Comparison of ENCODE assay signal across 8 mouse cellular contexts in the genomic region with DNA sequence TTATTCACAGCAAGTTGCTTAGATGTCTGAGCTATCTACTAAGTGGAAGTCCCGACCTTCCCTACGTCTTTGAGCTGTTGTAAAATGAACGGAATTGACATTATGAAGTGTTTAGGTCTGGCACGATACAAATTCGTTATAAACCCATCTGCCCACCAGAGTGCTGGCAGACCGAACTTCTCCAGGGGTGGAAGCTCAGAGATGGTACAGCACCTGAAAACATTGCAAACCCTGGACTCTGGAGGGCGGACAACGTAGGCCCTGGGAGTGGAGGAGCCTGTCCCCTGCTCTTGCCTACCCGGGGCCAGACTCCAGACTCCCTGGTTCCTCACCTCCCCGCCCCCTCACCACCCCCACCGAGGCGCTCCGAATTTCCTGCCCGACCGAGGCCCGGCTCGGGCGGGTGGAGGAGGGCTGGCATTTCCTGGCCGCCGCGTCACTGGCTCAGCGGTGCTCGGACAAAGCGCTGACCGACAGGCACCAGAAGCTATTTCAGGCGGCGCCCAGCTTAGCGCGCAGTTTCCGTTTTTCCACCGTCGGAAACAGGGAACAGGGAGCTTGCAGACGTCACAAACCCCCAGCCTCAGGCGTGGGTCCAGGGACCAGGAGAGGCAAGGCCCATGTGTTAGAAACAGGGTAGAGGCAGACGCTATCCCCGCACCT. TPM values are rescaled to one million over a fixed set of nuclear protein-coding genes. Genes with fewer than 3 reads are reported as not detected.
DNase-seq lines count a peak whose midpoint lies in the region; ATAC-seq and TF ChIP-seq lines count a peak whose summit lies in the region.

No protein-coding gene starts in this region.

- WGBS in heart, adult 2 months = 3% methylated on average over 36 of the region's 36 CpGs
- WGBS in neural tube, embryonic 13.5 days = under 1% methylated on average over 36 of the region's 36 CpGs

- H3K4me3 ChIP-seq in heart, adult 2 months = peak overlapping the region; percentile 45
- H3K4me3 ChIP-seq in neural tube, embryonic 13.5 days = peak overlapping the region; percentile 22

- peak overlapping the region; percentile 40 for H3K4me2 ChIP-seq in neural tube, embryonic 13.5 days

- intact Hi-C loops in left cerebral cortex, postnatal 36 days (cut with DNase I) = no loop called here
- intact Hi-C loops in heart, adult 2 months (cut with DNase I) = no loop called here

- peak; percentile 15 to 26 for DNase-seq in left cerebral cortex, postnatal 36 days (ENCODE audit: low spot score in 2 of 2)
- no peak for DNase-seq in left cerebral cortex, adult 9 months (ENCODE audit: low spot score in 2 of 2)
- peak; percentile 79 for DNase-seq in embryo, embryonic 11 days
- peak; percentile 81 to 87 for DNase-seq in heart, adult 2 months
- peak; percentile 73 for DNase-seq in kidney, adult 18-20 months
- DNase-seq in lung, adult 18-20 months = peak; percentile 83 to 88
- DNase-seq in cerebellum, postnatal 4 days (ENCODE audit: low spot score in 2 of 2) = no peak

- TF ChIP-seq POLR2A in heart, adult 2 months (IDR thresholded peaks at IDR 0.05; ENCODE audit: insufficient read depth, low read depth, low read length) = peak; percentile 76

- H3K27ac ChIP-seq in heart, adult 2 months = peak overlapping the region; percentile 91
- no peak overlapping the region for H3K27ac ChIP-seq in neural tube, embryonic 13.5 days (replicated peaks)

- peaks cover 8% of the 10 kb centered on the region for H3K4me1 ChIP-seq in heart, adult 2 months (ENCODE audit: control insufficient read depth, insufficient read depth, low read length)
- peaks cover 19% of the 10 kb centered on the region for H3K4me1 ChIP-seq in neural tube, embryonic 13.5 days (replicated peaks)

- H3K27me3 ChIP-seq in heart, adult 2 months (ENCODE audit: control insufficient read depth, insufficient read depth, low read length) = peaks cover 10% of the 10 kb centered on the region
- H3K27me3 ChIP-seq in neural tube, embryonic 13.5 days = peaks cover 97% of the 10 kb centered on the region

- no peaks in the 10 kb centered on the region for H3K9me3 ChIP-seq in neural tube, embryonic 13.5 days

- TF ChIP-seq CTCF in heart, adult 2 months (IDR thresholded peaks at IDR 0.05) = no peak

- TF ChIP-seq EP300 in heart, adult 2 months (IDR thresholded peaks at IDR 0.05; ENCODE audit: insufficient read depth, low read depth, low read length) = 0 out of 2 replicates have a peak, but pooled peaks have one; percentile 31

- H3K9ac ChIP-seq in heart, adult 2 months (ENCODE audit: low read depth, low read length) = peak overlapping the region; percentile 51
- H3K9ac ChIP-seq in neural tube, embryonic 13.5 days = no peak overlapping the region

- ATAC-seq in neural tube, embryonic 13.5 days (ENCODE audit: low read depth) = 0 out of 2 replicates have a peak, but pooled peaks have one; percentile 36

- no peaks in the 10 kb centered on the region for H3K36me3 ChIP-seq in heart, adult 2 months (ENCODE audit: control insufficient read depth, insufficient read depth, low read length)
- H3K36me3 ChIP-seq in neural tube, embryonic 13.5 days = no peaks in the 10 kb centered on the region

- no peaks in the 10 kb centered on the region for H3K79me2 ChIP-seq in heart, adult 2 months (replicated peaks; ENCODE audit: control insufficient read depth, insufficient read depth, low read length)

RNA-seq across cellular contexts. Expression of a gene that starts 3.8 kb away (rescaled TPM):
- 1 to 10 TPM; 1.6 to 2.2 TPM for total RNA-seq in left cerebral cortex, postnatal 36 days (2021)
- total RNA-seq in heart, adult 2 months (2021) = 1 to 10 TPM; 3.1 to 3.3 TPM
- 2.9 and 4.9 TPM in 2 replicates for polyA plus RNA-seq in heart, adult 2 months (2012; rRNA removed)
- 1.9 and 2.0 TPM in 2 replicates for polyA plus RNA-seq in neural tube, embryonic 13.5 days (2015; fragmentation: Nextera tagmentation; extraction: Ambion mirVana)

RNA-seq across cellular contexts. Expression of a gene that starts 36.0 kb away (rescaled TPM):
- 1 to 10 TPM in 1 of 2 experiments, under 1 TPM in 1; 0.39 to 1.1 TPM for total RNA-seq in left cerebral cortex, postnatal 36 days (2021)
- total RNA-seq in heart, adult 2 months (2021) = under 1 TPM; 0.70 to 0.86 TPM
- 1.9 and 3.9 TPM in 2 replicates for polyA plus RNA-seq in heart, adult 2 months (2012; rRNA removed)
- 5.7 and 5.8 TPM in 2 replicates for polyA plus RNA-seq in neural tube, embryonic 13.5 days (2015; fragmentation: Nextera tagmentation; extraction: Ambion mirVana)

RNA-seq across cellular contexts. Expression of a gene that starts 52.5 kb away (rescaled TPM):
- total RNA-seq in left cerebral cortex, postnatal 36 days (2021) = under 1 TPM; 0.52 to 1.00 TPM
- under 1 TPM in 1 of 2 experiments, not detected in 1; 0.36 TPM for total RNA-seq in heart, adult 2 months (2021)
- 0.08 and 0.12 TPM in 2 replicates for polyA plus RNA-seq in heart, adult 2 months (2012; rRNA removed)
- 1.9 and 3.0 TPM in 2 replicates for polyA plus RNA-seq in neural tube, embryonic 13.5 days (2015; fragmentation: Nextera tagmentation; extraction: Ambion mirVana)

Comparison
In these comparisons a context has a peak if more than half of its experiments do, and no peak if none do; other contexts are left out.
1. DNase-seq: peak in left cerebral cortex, postnatal 36 days (2 of 2), embryo, embryonic 11 days (single experiment), heart, adult 2 months (2 of 2), kidney, adult 18-20 months (single experiment) and lung, adult 18-20 months (2 of 2); none in left cerebral cortex, adult 9 months (0 of 2) and cerebellum, postnatal 4 days (0 of 2).